Mouse (Mus musculus): ENCODE data around the gene Mtmr3. TPM values are rescaled to one million over a fixed set of nuclear protein-coding genes. Genes with fewer than 3 reads are reported as not detected.
A peak's percentile ranks its signal among the peaks of the same experiment; 100 is the strongest.

Gene Mtmr3
- total RNA-seq, 1 experiment from 2014 or later = 49.8 TPM

DNA sequence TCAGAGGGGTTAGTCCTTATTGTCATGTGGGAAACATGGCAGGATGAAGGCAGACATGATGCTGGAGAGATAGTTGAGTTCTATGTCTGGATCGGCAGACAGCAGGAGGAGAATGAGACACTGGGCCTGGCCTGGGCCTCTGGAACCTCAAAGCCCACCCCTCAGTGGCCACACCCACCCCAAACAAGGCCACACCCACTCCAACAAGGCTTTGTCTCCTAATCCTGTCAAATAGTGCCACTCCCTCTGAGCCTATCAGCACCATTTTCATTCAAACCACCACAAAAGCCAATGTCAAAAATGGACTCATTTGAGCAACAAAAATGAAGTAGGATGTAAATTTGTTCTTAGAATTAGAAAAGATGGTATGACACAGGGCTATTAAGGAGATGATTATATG lies 130.5 kb downstream of the Mtmr3 start:
- DNase-seq = no peak

DNA sequence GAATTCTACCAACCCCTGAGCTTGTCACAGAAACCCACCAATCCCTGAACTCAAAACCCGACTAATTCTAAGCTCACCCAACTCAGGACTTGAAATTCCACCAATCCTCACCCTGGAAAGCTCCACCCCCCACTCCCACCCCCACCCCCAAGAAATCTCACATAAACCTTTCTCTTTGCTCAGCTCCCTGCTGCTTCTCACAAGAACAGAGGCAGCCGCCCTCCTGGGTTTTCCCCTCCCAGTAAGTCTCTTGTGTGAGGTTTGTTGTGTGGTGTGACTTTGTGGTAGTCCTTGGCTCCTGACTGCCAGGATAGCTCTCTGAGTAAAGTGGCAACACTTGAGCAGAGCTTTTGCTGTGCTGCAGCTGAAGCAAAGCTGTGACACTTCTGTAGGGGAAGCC lies 131.8 kb downstream of the Mtmr3 start:
- no peak for DNase-seq

DNA sequence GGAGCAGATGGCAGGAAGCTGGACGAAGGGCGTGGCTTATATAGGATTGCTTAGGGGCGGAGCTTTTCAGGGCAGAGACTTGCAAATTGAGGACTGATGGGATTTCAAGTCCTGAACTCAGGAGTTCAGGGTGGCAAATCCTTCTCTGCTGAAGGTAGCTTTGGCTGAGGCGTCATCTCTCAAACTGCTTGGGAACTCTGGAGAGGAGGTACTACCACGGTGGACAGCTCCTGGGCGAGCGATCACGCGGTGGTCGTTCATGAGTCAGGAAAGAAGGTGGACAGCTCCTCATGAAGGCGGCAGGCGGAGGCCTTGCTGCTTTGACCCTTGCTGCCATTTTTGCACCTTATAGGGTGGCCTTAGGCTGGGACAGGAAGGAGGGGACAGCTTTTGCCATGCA lies 133.5 kb downstream of the Mtmr3 start:
- no peak for DNase-seq

DNA sequence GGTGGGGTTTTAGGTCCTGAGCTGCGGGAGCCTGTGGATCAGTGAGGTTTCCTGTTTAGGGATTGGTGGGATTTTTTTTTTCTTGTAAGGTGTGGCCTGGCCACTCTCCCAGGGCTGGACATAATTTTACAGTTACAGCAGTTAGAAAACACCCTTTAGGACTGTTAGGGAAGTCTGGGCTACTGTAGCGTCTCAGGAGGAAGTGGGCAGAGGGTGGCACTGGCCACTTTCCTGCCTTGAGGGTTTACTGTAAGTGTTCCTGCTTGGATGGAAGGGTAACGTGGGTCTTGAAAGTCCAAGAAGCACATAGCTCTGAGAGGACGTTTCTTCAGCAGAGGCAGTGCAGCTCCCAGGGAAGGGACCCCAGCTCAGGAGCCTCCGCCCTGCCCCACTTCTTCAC lies 134.0 kb downstream of the Mtmr3 start:
- DNase-seq = no peak

DNA sequence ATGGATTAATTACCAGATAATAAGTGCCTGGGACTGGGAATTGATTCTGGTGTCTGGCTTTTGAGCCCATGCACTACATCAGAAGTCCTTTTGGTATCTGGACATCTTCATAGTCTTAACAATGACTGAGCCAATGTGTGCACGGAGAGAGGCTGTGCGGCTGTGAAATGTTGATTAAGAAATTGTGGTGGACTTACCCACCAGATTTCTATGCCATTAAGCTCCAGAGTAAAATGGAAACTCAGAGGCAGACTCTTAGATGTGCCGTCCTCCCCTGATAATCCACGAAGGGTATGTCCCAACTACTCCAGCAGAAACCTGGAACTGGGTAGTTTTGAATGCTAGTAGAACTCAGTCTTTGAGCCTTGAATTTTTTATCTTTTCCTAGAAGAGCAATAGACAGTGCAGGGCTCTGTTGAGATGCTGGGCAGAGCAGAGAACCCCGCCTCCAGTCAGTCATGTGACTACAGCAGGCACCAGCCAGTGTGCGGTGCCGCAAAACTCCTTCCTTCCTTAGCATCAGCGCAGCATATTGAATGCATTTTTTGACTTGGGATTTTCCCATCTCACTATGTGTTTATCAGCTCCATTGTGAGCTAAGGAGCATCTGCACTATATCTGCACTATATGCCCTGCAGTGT lies 139.6 kb downstream of the Mtmr3 start:
- DNase-seq = no peak

DNA sequence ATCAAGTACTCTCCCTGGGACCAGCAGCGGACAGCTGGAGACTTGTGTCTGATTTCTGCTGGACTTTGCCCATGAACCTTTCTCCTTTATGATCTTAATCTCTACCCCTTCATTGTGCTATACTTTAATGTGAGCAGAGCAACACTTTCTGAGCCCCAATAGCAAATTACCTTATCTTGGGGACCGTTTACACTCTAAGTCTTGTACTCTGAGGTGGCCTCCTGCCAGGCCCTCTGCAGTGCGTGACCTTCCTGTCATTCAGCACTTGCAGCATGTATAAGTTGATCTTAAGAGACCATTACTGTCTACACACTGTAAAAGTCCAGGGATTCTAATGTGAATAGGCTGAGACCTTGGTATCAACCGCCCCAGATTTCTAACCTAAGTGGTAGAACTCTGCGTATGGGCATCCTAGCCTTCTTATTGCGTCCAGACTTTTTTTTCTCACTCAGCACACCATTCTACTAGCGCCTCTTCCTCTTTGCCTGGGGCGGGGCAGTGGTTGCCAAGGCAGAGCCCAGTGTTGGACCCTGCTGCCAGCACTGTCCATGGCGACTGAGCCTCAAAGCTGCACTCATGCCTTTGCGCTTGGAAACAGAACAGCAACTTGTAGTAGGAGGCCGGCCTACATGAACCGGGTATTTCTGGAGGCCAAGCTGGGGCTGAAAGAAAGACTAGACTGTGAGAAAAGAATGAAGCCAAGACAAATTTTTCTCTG lies 142.0 kb downstream of the Mtmr3 start:
- no peak for DNase-seq

DNA sequence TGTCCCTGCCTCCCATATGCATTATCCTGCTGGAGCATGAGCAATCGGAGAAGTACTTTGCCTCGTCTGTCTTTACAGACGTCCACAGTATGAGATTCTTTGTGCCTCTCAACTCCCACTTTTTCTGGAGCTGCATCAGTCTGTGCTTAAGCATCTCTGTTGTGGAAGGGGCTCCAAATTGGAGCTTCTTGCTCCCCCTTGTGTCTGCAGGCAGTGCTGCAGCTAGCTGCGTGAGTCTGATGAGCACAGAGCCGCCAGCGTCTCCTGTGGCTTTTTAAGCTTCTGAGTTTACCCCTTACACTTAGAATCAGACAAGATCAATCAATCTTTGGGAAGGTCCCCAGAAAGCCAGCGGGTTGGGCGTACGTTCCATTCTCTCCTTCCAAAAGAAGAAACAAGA lies 143.5 kb downstream of the Mtmr3 start:
- peak; percentile 72 for DNase-seq

DNA sequence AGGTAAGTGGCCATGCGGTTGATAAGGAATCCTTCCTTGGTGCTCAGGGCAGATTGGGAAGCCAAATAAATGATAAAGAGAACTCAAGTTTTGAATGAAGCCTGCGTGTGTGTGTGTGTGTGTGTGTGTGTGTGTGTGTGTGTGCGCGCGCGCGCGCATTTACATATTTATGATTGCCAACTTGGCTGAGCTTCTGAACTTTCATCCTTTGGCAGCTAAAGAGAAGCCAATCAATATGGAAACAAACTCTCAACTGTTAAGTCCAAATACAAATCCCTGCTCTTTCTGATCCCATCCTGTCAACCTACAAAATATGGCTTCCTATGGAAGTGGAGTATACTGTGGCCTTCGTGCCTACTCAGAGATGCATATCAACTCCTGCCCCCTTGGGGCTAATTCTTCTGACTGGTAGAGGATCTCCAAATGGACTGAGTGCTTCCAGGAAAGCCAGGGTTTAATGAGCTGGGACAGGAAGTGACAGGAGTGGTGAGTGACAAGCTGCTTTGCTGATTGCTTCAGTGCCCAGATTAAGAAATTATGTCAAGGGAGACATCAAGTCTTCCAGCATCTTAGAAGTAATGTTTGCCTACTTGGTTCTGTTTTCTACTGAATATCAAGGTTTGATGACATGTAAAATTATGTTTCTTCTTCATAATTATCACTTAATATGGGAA lies 148.3 kb downstream of the Mtmr3 start:
- DNase-seq = no peak

DNA sequence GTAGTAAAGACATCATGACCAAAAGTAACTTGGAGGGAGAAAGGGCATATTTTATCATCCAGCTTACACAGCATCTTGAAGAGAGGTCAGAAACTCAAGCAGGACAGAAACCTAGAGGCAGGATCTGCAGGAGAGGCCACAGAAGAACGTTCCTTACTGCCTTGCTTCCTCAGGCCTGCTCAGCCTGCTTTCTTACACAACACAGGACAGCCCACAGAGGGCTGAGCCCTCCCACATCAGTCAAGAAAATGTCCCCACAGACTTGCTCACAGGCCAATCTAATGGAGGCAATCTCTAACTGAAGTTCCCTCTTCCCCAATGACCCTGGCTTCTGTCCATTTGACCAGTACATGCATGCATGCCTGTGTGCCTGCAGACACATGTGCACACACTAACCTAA lies 152.4 kb downstream of the Mtmr3 start:
- DNase-seq = no peak

DNA sequence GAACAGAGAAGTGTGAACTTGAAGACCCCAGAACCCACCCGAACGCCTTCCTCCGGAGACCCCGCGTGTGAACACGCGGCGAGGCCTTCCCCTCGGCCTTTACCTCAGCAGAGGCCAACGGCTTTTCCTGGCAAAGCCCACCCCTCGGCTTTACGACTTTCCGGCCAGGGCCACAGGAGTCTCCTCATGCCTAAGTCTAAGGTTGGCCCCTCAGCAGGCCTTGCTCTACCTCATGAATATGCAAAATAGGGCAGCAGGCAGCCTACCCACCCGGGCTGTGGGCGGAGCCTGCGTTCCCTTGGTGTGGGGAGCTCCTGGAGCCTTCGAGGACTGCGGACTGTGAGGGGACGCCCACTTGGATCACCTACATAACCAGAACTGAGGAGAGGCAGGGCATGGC lies 153.7 kb downstream of the Mtmr3 start, which contains the start of gene Hormad2:
Gene Hormad2 (minus strand): TSS at position 128 of the 400 bp plus-strand sequence.
- peak; percentile 42 for DNase-seq

DNA sequence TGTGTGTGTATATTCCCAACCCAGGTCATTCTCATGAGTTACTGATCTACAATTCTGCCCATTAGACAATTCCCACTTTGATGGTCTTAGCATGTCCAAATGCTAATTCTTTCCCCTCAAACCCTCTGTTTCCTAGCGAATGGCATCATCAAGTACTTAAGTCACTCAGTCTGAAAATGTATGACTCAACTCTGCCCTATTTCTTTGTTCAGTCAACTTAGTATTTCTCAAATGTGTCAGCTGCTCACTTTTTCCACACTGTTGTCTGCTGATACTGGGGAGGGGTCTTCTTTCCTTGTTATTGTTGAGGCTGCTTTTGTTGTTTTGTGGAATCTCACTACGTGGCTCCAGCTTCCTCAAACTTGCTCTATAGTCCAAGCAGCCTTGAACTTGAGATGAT lies 156.5 kb downstream of the Mtmr3 start:
- DNase-seq = no peak

DNA sequence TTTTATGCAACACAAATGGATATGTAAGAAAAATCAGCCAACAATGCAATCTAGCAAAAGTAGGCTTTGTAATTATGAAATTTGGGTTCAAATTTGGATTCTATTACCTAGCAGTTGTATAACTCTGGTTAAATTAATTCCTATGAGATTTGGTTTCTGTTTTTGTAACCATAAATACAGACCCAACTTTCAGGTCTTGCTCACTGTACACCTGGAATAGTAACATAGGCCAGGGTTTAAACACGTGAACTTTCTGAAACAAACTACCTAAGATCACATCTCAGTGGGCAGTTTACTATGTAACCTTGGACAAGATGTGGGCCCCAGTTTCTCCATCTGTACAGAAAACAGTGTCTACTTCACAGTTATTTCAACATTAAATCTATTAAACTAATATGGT lies 157.3 kb downstream of the Mtmr3 start:
- no peak for DNase-seq

DNA sequence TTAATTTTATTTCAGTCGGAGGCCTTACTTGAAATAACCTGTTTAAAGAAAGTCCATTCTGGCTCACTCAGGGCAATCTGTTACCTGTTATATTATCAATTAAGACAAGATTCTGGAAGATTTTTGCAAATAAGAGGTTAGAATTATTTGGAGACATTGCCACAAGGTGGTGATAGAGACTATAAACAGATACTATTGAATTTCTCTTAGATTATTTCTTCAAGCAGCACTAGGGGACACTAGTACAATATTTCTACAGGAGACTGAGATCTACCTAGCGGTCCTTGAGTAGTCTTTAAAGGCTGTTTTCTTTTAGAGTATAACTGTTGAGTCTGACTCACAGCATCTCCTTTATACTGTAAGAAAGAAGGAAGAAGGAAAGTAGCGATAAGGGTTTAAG lies 158.0 kb downstream of the Mtmr3 start:
- no peak for DNase-seq

DNA sequence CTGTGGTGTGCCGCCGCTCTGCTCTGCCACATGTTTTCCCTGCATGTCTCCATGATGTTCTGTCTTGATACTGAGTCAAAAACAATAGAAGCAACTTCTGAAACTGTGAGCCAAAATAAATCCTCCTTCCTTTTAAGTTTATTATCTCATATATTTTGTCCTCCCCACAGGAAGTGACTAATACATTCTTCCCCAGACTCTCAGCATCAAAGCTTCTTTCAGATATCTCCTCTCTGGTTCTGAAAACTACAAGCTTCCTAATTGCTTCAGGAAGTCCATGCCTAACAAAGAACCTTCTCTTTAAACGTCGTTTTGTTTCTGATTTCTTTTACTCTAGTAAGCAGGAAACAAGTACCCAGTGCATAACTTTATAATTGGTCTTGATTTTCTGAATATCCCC lies 160.2 kb downstream of the Mtmr3 start:
- DNase-seq = no peak

Other genes with a start within 250 kb of the Mtmr3 start
- gene Hormad2, start 153.8 kb downstream of the Mtmr3 start, total RNA-seq (2021) = 0.38 and 2.3 TPM in 2 replicates
- not detected in 2 replicates for gene Gm11032, start 25.2 kb upstream of the Mtmr3 start, total RNA-seq (2021)
- gene Ascc2, start 42.9 kb upstream of the Mtmr3 start, total RNA-seq (2021) = 31.3 and 36.4 TPM in 2 replicates
- gene Uqcr10, start 109.5 kb upstream of the Mtmr3 start, total RNA-seq (2021) = 1,088 and 1,101 TPM in 2 replicates
- gene Zmat5, start 109.8 kb upstream of the Mtmr3 start, total RNA-seq (2021) = 35.1 and 36.7 TPM in 2 replicates
- gene Cabp7, start 151.9 kb upstream of the Mtmr3 start, total RNA-seq (2021) = 0.15 and 0.41 TPM in 2 replicates

Data from adrenal gland, postnatal 14 days (tissue).